Mouse (Mus musculus) embryonic facial prominence, embryonic 10.5 days (tissue): Measurements from ENCODE around the gene D13Ertd608e. TPM values are rescaled to one million over a fixed set of nuclear protein-coding genes. Genes with fewer than 3 reads are reported as not detected.
"Not testable (repeated sequence)": the region's sequence is repeated elsewhere in the genome, so short reads cannot be mapped to it uniquely, and the experiment has no call there.

Experiments used
- DNase-seq: peaks from one replicate; pipeline ENCODE4 v3.0.0-alpha.2; 2017; ENCODE audit warnings: low spot score
- H3K27ac ChIP-seq: fragments of 300-500 bp; sonication (generic); replicated peaks from 2 replicates; pipeline ENCODE4 v1.5.1; 2016; ENCODE audit warnings: mild to moderate bottlenecking
- H3K27me3 ChIP-seq: fragments of 300-500 bp; sonication (generic); replicated peaks from 2 replicates; pipeline ENCODE4 v1.6.1; 2016; ENCODE audit warnings: low read depth, mild to moderate bottlenecking; ENCODE audit not compliant: poor library complexity, severe bottlenecking
- H3K36me3 ChIP-seq: fragments of 300-500 bp; sonication (generic); replicated peaks from 2 replicates; pipeline ENCODE4 v1.6.1; 2016; ENCODE audit warnings: mild to moderate bottlenecking, moderate library complexity
- H3K4me1 ChIP-seq: fragments of 300-500 bp; sonication (generic); 2 replicates; pipeline ENCODE4 v1.6.1; 2016
- H3K4me3 ChIP-seq: fragments of 300-500 bp; sonication (generic); 2 replicates; pipeline ENCODE4 v1.5.1; 2016; ENCODE audit warnings: mild to moderate bottlenecking, moderate library complexity
- H3K9me3 ChIP-seq: fragments of 300-500 bp; sonication (generic); 2 replicates; pipeline ENCODE4 v1.6.1; 2016; ENCODE audit warnings: mild to moderate bottlenecking
- WGBS: fragments of 180-500 bp; shearing (Covaris S2); methylation state at CpG from one replicate; pipeline ENCODE4 v1.1.7; 2016; 5-methylcytosine and 5-hydroxymethylcytosine counted together
- polyA plus RNA-seq: library from polyadenylated mRNA; unstranded; fragments of >200 nt; fragmentation: Nextera tagmentation; extraction: Ambion mirVana; gene quantifications from 2 replicates; pipeline ENCODE4 v1.2.1, GENCODE M21; 2016

The D13Ertd608e gene
- polyA plus RNA-seq: not detected in 2 replicates

DNA sequence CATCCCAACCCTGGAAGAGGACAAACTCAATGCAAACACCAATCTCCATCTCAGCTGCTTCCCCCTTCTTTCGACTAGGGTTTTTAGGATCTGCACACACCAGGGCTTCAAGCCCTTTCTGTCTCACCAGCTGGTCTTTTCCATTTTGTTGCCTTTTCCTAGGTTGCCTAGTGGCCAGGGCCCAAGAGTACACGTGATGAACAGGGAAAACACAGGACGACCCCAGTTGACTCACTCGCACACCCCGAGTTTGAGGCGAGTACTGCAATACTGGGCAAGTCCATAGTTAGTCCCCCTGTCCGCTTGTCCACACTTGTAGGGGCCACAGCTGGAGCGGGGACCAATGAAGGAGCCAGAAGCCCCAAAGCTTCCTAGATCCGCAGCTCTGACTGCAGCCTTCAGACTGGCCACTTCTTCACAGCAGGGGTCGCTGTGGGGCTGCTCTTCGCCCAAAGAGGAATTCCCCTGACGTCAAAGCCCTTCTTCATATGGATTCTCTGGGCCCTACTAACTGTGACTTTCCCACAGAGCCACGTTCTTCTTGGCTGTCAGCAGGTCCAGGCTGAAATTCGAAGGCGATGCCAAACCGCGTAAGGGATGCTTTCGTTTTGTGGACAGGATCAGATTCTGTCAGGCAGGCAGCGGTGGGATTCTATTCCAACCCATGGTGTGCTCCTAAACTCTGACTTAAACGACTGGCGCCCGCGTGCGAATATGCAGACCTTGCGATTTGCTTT lies at the start of gene D13Ertd608e:
Gene D13Ertd608e (plus strand): TSS at position 687 of the 737 bp plus-strand sequence.
- Histone ChIP-seq H3K27me3 (peaks cover 21% of the 10 kb centered on the region), H3K4me3 (peak within 1 kb of the TSS; percentile 30; the same call in 1 of the 2 replicates)
- not testable (repeated sequence) for H3K9me3 ChIP-seq, H3K36me3 ChIP-seq, H3K4me1 ChIP-seq, H3K27ac ChIP-seq
- peak; percentile 53 for DNase-seq
- 15% methylated on average over 19 of the region's 25 CpGs for WGBS

DNA sequence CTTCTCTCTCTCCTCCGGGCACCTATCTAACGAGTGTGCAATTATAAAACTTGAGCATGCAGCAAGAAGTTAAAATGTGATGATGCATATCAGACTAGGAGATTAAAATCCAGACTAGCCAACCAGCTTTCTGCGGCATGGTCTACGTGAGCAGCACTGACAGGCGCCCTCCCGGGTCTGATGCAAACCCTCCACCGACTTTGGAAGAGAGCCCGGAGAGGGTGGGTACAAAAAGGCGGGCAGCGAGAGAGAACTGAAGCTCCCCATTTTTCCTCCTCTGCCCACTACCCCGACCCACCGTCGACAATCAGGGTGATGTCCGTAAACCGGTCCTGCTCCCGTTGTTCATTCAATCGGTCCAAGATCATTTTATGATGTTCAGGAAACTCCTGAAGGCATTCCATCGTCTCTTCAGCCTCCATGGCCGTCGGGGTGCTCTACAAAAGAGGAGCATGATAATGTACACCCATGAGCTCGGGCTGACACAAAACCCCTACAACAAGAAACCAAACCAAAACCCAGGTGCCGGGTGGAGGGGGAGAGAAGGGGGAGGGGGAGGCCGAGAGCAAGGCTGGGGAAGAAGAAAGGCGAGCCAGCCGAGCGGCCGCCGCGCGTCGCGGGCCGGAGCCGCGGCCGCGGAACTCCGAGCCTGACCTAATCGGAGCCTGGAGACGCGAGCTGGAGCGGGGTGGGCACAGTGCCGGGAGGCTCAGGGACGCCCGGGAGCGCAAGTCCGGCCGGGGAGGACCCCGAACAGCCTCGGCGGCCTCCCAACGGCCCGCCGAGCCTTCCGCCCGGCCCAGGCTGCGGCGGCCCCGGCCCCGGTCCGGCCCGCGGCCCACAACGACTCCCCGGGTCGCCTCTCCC lies 45.7 kb upstream of the D13Ertd608e start:
- 1% methylated on average over 66 of the region's 66 CpGs for WGBS
- H3K4me1 ChIP-seq: peaks cover 13% of the 10 kb centered on the region

GRCm38 (mm10) chr13:119790761-119791579 lies 44.8 kb upstream of the D13Ertd608e start, which contains the start of gene Zfp131:
Gene Zfp131 (minus strand): TSS chr13:119790889.
- Histone ChIP-seq H3K4me1 (peaks cover 13% of the 10 kb centered on the region), H3K27ac (peak within 1 kb of the TSS; percentile 97), H3K27me3 (no peaks in the 10 kb centered on the region), H3K36me3 (peaks cover 34% of the 10 kb centered on the region), H3K4me3 (peak within 1 kb of the TSS; percentile 90), H3K9me3 (no peaks in the 10 kb centered on the region)
- peak; percentile 98 for DNase-seq
- 1% methylated on average over 85 of the region's 86 CpGs for WGBS

More for the DNA sequence above, 45.7 kb upstream of the D13Ertd608e start:
- no peaks in the 10 kb centered on the region for H3K27me3 ChIP-seq
- H3K4me3 ChIP-seq: peak overlapping the region; percentile 90
- peaks cover 43% of the 10 kb centered on the region for H3K36me3 ChIP-seq
- peak; percentile 49 for DNase-seq
- H3K27ac ChIP-seq: peak overlapping the region; percentile 97
- H3K9me3 ChIP-seq: no peaks in the 10 kb centered on the region

DNA sequence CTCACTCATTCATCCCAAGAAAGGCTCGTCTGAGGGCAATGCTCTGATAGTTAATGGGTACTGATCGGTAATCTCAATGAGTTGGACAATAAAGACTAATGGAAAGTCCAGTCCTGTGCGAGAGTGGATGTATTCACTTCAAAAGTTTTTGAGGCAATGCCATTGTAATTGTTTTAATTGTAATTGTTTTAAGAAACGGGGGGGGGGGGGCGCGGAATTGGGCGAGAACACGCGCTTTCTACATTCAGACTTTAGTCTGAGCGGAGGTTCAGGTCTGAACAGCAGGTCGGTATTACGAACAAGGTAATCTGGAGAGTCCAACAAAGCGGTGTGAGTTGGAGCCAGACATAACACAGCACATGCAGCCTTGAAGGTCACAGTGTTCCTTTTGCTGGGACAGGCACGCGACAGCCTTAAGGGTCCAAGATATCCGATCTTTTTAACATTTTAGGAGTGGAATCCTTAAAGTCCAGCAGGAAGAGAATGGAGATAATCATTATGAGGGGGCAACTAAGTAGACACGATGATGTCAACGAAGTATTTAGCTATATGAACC lies 44.1 kb upstream of the D13Ertd608e start:
- 6% methylated on average over 18 of the region's 18 CpGs for WGBS

DNA sequence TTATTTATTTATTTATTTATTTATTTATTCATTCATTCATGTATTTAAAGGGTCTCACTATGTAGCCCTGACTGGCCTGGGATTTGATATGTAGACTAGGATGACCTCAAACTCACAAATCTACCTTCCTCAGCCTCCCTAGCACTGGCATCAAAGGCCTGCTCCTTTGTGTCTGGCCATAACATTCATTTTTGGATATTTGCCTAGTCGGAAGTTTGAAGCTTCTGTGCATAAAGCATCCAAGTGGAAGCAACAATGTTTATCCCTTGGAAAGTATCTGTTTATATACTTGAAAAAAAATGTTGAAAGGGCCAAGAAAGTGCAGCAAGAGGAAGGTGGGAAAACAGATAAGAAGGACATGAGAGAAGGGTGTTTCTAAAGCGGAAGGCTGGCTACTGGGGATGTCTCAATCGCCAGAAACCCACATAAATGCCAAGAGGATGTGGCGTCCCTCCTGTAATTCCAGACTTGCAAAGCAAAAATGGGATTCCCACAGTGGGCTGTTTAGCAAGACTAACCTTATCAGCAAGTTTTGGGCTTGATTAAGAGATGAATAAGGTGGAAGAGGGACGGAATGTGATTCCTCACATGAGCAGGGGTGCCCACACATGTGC lies 42.9 kb upstream of the D13Ertd608e start:
- no peak for DNase-seq
- WGBS: 89% methylated on average over 5 of the region's 5 CpGs
- no peaks in the 10 kb centered on the region for H3K9me3 ChIP-seq
- no peak overlapping the region for H3K4me3 ChIP-seq
- peaks cover 13% of the 10 kb centered on the region for H3K4me1 ChIP-seq
- H3K27ac ChIP-seq: no peak overlapping the region
- no peaks in the 10 kb centered on the region for H3K27me3 ChIP-seq
- H3K36me3 ChIP-seq: peaks cover 15% of the 10 kb centered on the region

More for the DNA sequence above, 44.1 kb upstream of the D13Ertd608e start:
- H3K27ac ChIP-seq: peak overlapping the region; percentile 97
- H3K27me3 ChIP-seq: no peaks in the 10 kb centered on the region
- H3K9me3 ChIP-seq: no peaks in the 10 kb centered on the region
- DNase-seq: peak; percentile 36
- peak overlapping the region; percentile 90 for H3K4me3 ChIP-seq
- H3K36me3 ChIP-seq: peaks cover 27% of the 10 kb centered on the region
- peaks cover 13% of the 10 kb centered on the region for H3K4me1 ChIP-seq

- DNase-seq: no peak
- Histone ChIP-seq H3K4me3 (no peak overlapping the region), H3K27me3 (no peaks in the 10 kb centered on the region), H3K36me3 (no peaks in the 10 kb centered on the region), H3K4me1 (no peaks in the 10 kb centered on the region), H3K9me3 (no peaks in the 10 kb centered on the region), H3K27ac (no peak overlapping the region)
- 72% methylated on average over 4 of the region's 4 CpGs for WGBS
Measured at GRCm38 (mm10) chr13:119797656-119798055, 38.1 kb upstream of the D13Ertd608e start.

DNA sequence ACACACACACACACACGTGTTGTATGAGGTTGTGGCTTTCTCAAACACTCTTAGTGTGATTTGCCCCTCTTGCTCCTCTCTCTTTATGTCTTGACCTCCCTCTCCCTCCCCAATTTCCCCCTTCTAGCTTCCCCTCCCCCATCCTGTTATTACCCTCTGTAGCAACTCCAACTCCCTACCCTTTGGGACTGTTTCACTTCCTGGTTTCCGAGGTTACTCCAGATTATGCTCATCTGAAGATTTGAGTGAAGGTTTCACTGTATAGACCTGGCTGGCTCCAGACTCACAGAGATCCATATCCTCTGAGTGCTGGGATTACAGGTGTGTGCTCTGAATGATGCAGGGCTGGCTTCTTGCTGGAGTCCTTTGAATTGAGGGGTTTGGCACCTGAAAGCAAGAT lies 26.9 kb upstream of the D13Ertd608e start:
- WGBS: 74% methylated on average over 2 of the region's 2 CpGs
- DNase-seq: no peak
- Histone ChIP-seq H3K27ac (no peak overlapping the region), H3K36me3 (no peaks in the 10 kb centered on the region), H3K27me3 (no peaks in the 10 kb centered on the region), H3K4me1 (no peaks in the 10 kb centered on the region), H3K9me3 (no peaks in the 10 kb centered on the region), H3K4me3 (no peak overlapping the region)

DNA sequence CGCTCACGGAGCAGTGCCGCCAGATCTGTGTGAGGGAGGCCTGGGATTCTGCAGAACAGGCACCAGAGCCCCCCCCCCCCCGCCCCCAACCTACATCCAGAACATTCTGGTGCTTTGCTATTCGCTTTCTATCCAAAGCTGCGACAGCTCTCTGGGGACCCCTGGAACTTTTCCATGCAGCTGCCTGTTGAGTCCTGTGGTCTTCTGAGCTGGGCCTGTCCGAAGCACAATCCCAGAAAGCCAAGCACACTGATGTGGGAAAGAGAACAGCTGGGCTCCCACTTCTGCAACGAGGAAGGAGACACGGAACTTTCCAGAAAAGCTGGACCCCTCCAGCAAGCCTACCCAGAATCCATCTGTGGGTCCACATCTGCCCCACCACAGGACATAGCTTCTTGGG lies 25.8 kb upstream of the D13Ertd608e start:
- Histone ChIP-seq H3K27ac (no peak overlapping the region), H3K27me3 (no peaks in the 10 kb centered on the region), H3K36me3 (no peaks in the 10 kb centered on the region), H3K4me1 (no peaks in the 10 kb centered on the region), H3K4me3 (no peak overlapping the region), H3K9me3 (no peaks in the 10 kb centered on the region)
- WGBS: 93% methylated on average over 9 of the region's 9 CpGs
- no peak for DNase-seq

- no peaks in the 10 kb centered on the region for H3K36me3 ChIP-seq
- H3K4me1 ChIP-seq: no peaks in the 10 kb centered on the region
- 61% methylated on average over 8 of the region's 8 CpGs for WGBS
- no peaks in the 10 kb centered on the region for H3K27me3 ChIP-seq
- H3K27ac ChIP-seq: no peak overlapping the region
- DNase-seq: no peak
- no peak overlapping the region for H3K4me3 ChIP-seq
- H3K9me3 ChIP-seq: no peaks in the 10 kb centered on the region
Measured at GRCm38 (mm10) chr13:119816798-119817197, 19.0 kb upstream of the D13Ertd608e start.

DNA sequence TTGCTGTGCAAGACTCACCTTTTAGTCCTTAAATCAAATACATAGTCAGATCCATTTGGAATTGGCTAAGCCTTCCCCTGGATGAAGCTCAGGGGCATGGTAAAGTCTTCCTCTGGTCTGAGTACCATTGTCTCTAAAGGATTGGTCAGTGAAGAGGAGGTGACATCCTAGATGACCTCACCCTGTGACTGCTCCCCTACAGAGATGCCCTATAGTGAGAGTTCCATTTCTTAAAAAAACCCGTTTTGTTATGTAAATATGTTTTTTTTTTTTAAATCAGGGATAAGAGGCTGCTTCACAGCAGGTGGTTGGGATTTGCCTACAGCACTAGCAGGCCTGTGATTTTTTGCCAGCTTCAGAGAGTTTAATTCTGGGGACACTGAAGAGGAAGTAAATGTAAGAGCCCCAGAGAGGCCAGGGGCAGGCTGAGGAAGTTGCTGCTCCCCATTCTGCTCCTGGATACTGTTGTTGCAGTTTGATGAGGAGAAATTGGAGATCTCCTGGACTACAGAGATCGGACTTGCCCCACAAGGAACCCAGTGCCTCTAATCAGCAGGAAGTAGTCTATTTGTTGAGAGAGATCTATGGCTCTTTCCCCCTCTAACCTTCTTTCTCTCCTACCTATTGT lies 18.1 kb upstream of the D13Ertd608e start:
- no peaks in the 10 kb centered on the region for H3K4me1 ChIP-seq
- H3K9me3 ChIP-seq: no peaks in the 10 kb centered on the region
- no peak for DNase-seq
- H3K36me3 ChIP-seq: no peaks in the 10 kb centered on the region
- 22% methylated on average over 2 of the region's 2 CpGs for WGBS
- H3K4me3 ChIP-seq: no peak overlapping the region
- H3K27ac ChIP-seq: no peak overlapping the region
- no peaks in the 10 kb centered on the region for H3K27me3 ChIP-seq

DNA sequence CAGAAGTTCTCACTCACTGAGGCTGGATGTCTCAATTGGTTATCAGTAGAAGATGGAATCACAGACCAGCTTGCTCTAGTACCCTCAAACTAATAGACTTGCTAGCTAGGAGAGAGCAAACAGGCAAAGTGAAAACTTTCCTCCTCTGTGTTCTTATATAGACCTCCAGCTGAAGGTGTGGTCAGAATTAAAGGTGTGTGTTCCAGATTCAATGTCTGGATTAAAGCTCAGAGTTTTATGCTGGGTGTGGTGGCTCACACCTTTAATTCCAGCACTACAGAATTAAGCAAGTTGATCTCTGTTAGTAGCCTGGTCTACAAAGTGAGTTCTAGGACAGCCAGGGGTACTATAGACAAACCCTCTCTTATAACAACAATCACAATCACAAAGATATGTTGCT lies 5.7 kb upstream of the D13Ertd608e start, which contains the start of gene AF067063:
Gene AF067063 (minus strand): TSS at position 101 of the 400 bp plus-strand sequence.
- not testable (repeated sequence) for H3K4me3 ChIP-seq, H3K27me3 ChIP-seq, H3K36me3 ChIP-seq, H3K9me3 ChIP-seq, DNase-seq, H3K27ac ChIP-seq, H3K4me1 ChIP-seq
